Mouse (Mus musculus) adrenal gland, postnatal 14 days (tissue): ENCODE results near the gene Dhx37. TPM values are rescaled to one million over a fixed set of nuclear protein-coding genes. Genes with fewer than 3 reads are reported as not detected.
"Not testable (repeated sequence)": the region's sequence is repeated elsewhere in the genome, so short reads cannot be mapped to it uniquely, and the experiment has no call there.

ENCODE experiments used
- DNase-seq: peaks from one replicate; pipeline ENCODE4 v3.0.0; 2021; ENCODE audit warnings: mixed read lengths
- total RNA-seq: library from RNA; stranded (reverse); gene quantifications from 2 replicates; pipeline ENCODE4 v1.2.3, GENCODE M21; 2021

The Dhx37 gene
- total RNA-seq, 1 experiment from 2014 or later: 14.6 TPM

DNA sequence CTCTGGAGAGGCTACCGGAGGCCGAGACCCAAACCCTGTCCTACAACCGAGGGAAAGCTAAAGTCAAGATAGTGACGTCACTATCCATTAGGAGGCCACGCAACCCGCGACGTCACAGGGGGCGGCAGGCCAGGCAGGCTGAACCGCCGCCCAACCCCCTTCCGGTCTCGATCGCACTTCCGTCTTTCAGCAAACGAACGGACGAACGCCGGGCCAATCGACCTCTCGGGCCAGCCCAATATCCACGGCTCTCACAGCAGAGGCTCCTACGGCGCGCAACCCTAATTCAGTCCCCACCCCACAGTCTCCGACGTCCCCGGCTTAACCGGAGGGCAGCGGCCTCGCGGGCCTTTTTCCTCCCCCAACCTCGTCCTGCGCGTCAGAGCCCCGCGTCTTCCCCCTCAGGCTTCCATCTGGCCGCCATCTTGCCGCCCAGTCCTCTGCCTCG is 44.8 kb downstream of the Dhx37 start, which contains the start of gene Gm10382:
TSS of gene Gm10382 (plus strand) at position 192 of the 448 bp plus-strand sequence.
- peak; percentile 94 for DNase-seq

DNA sequence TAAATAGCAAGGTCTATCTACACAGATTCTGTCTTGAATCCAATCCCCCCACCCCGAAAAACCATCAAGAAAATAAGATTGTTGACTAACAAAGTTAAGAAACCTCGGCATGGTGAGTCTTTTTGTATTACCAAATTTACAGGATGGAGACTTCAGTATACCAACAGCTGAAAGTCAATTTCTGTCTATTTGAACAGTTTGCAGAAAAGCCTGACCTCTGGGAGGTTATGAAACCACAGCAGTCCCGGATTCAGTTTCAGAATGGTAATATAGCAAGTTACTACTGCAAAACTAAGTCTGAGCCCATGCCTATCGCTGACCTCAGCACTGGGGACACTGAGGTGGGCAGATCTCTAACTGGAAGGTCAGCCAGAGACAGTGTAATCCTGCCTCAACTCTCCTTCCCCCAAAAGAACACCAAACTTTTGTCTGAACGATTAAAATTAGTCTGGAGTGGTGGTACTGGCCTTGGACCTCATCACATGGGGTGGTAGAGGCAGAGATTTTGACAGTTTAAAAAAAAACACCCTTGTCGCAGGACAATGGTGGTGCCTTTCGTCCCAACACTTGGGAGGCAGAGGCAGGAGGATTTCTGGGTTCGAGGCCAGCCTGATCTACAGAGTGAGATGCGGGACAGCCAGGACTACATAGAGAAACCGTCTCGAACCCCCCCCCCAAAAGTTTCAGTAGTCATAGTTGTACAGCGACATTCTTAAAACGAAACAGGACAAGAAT is 45.4 kb downstream of the Dhx37 start:
- DNase-seq: no peak

- not testable (repeated sequence) for DNase-seq
These were observed 46.6 kb downstream of the Dhx37 start for GRCm38 (mm10) chr5:125387295-125387694.

DNA sequence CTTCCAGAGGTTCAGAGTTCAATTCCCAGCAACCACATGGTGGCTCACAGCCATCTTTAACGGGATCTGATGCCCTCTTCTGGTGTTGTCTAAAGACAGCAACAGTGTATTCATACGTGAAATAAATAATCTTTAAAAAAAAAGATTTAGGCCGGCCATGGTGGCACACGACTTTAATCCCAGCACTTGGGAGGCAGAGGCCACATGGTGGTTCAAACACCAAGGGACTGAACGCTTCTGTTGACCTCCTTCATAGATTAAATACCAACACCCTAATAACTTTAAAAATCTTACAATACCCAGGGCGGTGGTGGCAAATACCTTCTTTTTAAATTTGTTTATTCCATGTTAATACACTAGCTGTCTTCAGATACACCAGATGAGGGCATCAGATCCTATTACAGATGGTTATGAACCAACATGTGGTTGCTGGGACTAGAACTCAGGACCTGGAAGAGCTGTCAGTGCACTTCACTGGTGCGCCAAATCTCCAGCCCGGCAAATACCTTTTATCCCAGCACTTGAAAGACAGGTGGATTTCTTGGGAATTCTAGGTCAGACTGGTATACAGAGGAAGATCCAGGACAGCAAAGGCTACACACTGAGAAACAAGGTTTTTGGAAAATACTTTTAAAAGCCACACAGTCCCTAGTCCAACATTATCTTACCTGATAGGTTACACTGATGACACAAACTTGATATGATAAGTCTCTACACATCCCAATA is 48.5 kb downstream of the Dhx37 start:
- DNase-seq: no peak

DNA sequence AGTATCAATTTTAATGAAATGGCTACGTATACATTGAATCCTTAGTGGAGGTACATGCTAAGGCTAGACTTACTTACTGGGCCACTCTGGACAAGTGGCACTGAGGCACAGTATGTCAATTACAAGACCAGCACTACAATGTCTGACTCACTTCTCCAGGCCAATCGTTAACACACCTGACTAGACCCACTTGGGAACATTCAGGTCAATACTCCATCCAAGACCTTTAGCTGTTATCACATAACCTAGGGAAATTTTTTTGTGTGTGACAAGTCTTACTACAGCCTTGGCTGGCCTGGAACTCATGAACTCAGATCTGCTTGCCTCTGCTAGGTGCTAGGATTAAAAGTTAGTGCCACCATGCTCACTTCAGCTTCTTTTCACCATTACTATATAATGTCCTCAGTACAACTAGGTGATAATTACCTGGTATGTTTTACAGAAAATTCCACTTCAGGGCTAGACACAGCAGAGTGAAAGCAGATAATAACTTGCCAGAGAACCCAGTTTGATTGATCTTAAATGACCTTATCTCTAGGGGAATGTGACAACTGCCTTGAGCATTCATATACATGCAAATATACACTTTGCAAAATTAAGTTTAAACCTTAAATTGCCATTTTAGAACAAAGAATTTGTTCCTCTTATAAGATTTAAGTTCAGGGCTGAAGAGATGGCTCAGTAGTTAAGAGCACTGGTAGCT is 49.3 kb downstream of the Dhx37 start:
- no peak for DNase-seq

GRCm38 (mm10) chr5:125383637-125384420 is 50.1 kb downstream of the Dhx37 start:
- no peak for DNase-seq

- DNase-seq: peak; percentile 77
These were observed 51.0 kb downstream of the Dhx37 start for GRCm38 (mm10) chr5:125382673-125383558.

GRCm38 (mm10) chr5:125381954-125382672 is 51.8 kb downstream of the Dhx37 start:
- DNase-seq: no peak

- DNase-seq: no peak
These were observed 55.0 kb downstream of the Dhx37 start for GRCm38 (mm10) chr5:125378919-125379318.

- DNase-seq: no peak
These were observed 56.7 kb downstream of the Dhx37 start for GRCm38 (mm10) chr5:125377214-125377613.

DNA sequence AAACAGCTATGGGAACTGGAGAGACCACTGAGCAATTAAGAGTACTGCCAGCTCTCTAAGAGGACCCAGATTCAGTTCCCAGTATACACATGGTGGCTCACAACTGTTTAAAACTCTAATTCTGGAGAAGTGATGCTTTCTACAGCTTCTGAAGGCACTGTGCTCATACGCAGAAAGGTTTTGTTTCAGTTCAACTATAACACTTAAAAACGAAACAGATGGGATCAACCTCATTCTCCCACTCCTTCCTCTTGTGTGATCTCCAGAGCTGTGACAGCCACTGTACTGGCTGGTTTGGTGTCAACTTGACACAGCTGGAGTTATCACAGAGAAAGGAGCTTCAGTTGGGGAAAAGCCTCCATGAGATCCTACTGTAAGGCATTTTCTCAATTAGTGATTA is 58.0 kb downstream of the Dhx37 start:
- DNase-seq: no peak

GRCm38 (mm10) chr5:125372027-125372426 is 61.9 kb downstream of the Dhx37 start:
- no peak for DNase-seq

DNA sequence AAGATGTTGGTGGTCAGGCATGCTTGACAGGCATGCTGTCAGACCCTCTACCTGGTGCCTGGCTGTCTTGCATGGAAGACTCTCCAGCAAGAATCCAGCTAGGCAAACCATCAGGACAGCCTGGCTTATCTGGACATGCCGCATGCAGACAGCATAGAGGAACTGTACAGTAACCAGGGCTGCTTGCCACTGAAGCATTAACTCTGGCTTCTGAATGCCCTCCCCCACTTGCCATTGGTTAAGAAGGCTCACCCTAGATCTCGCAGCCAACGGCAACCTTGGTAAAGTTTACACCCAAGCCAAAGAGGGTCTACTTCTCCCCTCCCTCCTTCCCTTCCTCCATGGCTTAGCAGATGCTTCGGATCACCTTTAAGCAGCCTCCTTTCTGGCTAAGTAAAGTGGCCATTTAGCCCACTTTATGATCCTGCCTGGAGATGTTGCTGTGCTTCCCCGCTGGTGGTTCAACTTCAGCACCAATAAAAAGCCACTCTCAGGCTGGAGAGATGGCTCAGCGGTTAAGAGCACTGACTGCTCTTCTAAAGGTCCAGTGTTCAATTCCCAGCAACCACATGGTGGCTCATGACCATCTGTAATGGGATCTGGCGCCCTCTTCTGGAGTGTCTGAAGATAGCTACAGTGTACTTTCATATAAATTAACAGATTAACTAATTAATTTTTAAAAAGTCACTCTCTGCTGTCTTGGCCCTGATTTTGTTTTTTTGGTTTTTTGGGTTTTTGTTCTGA is 62.8 kb downstream of the Dhx37 start:
- DNase-seq: no peak

DNA sequence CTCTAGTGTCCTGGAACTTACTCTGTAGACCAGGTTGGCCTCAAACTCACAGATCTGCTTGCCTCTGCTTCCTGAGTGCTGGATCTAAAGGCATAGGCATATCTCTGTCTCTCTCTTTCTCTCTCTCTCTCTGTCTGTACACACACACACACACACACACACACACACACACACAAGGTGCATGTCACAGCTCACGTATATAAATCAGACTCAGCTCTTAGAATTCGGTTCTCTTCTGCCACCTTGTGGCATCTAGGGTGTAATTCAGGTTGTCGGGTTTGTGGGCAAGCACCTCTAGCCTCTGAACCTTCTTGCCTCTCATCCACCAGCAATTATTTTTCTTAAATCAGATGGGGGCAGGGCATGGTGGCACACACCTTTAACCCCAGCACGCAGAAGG is 65.4 kb downstream of the Dhx37 start:
- DNase-seq: peak; percentile 82

GRCm38 (mm10) chr5:125368156-125368555 is 65.8 kb downstream of the Dhx37 start:
- no peak for DNase-seq

DNA sequence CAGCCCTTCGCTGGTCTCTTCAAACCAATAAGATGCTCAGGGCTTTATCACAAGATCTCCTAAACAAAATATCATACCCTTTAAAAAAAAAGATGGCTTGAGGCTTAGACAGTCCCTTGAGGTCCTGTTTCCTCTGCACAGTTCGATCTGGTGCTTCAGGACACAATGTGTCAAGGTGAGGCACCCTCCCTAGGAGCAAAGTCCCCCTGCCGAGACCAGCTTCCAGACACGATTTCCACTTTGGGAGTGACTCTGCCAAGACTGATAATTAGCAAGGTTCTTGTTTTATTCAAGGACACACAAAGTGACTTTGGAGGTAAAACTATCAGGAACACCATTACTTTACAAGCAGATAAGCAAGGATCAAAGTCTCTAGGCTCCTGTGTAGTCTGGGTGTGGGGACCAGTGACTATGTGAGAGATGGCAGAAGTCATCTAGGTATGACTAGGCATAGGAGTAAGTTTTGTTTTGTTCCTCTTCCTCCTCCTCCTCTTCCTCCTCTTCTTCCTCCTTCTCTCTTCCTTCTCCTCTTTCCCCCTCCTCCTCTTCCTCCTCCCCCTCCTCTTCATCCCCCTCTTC is 69.0 kb downstream of the Dhx37 start:
- no peak for DNase-seq

- peak; percentile 69 for DNase-seq
These were observed 70.0 kb downstream of the Dhx37 start for GRCm38 (mm10) chr5:125363894-125364293.
